Mouse (Mus musculus): ENCODE results near the gene Aoc2.

DNA sequence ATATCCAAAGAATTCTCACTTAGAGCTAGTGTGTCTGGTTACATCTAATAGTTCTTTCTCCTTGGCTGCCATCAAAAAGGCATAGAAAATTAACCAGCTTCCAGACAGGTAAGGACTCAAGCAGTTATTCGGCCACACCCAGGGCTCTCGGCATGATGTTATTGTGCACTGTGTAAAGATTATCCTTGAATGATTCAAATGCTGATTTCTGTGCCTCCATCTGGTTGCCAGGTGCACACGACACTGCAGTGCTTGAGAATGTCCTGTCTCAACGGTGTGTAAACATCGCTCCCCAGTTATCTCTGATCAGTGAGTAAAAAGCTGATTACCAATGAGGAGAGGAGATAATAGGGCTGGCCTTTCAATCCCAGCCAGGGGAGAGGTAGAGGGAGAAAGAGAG, 17.1 kb upstream of the Aoc2 start:
- TF ChIP-seq EP300 (optimal IDR thresholded peaks at IDR 0.05) (no peak), CTCF (IDR thresholded peaks at IDR 0.05; ENCODE audit: low read depth) (no peak)
